Mouse (Mus musculus) cortical plate, adult 2 months (tissue): ENCODE results near the gene Nynrin. TPM values are rescaled to one million over a fixed set of nuclear protein-coding genes. Genes with fewer than 3 reads are reported as not detected.
A peak's percentile ranks its signal among the peaks of the same experiment; 100 is the strongest.

Experiments used
- H3K27ac ChIP-seq: fragments of 200-500 bp; 2 replicates; pipeline ENCODE4 v1.5.1; 2012; ENCODE audit warnings: low read length, control low read depth, inconsistent platforms; ENCODE audit not compliant: insufficient read depth
- H3K4me1 ChIP-seq: fragments of 200-500 bp; 2 replicates; pipeline ENCODE4 v1.6.1; 2011; ENCODE audit warnings: low read length; ENCODE audit not compliant: control insufficient read depth, insufficient read depth
- H3K4me3 ChIP-seq: fragments of 200-500 bp; 2 replicates; pipeline ENCODE4 v1.5.1; 2011; ENCODE audit warnings: mild to moderate bottlenecking, low read length, control low read depth; ENCODE audit not compliant: insufficient read depth
- CTCF ChIP-seq: fragments of 200-500 bp; IDR thresholded peaks from 2 replicates; pipeline ENCODE4 v1.5.1; 2011; ENCODE audit warnings: mild to moderate bottlenecking, control low read depth, low read length; ENCODE audit not compliant: insufficient read depth; ENCODE audit errors: extremely low read depth
- POLR2A ChIP-seq: fragments of 200-500 bp; IDR thresholded peaks from 2 replicates; pipeline ENCODE4 v1.6.1; 2011; ENCODE audit warnings: mild to moderate bottlenecking, low read length, control low read depth; ENCODE audit not compliant: insufficient read depth; ENCODE audit errors: extremely low read depth
- polyA plus RNA-seq: library from polyadenylated mRNA; depleted of rRNA; stranded (reverse); fragments of >200 nt; gene quantifications from 2 replicates; pipeline ENCODE4 v1.2.3, GENCODE M21; 2012; rRNA removed

The Nynrin gene
- polyA plus RNA-seq, 1 experiment, result 2.6 TPM

DNA sequence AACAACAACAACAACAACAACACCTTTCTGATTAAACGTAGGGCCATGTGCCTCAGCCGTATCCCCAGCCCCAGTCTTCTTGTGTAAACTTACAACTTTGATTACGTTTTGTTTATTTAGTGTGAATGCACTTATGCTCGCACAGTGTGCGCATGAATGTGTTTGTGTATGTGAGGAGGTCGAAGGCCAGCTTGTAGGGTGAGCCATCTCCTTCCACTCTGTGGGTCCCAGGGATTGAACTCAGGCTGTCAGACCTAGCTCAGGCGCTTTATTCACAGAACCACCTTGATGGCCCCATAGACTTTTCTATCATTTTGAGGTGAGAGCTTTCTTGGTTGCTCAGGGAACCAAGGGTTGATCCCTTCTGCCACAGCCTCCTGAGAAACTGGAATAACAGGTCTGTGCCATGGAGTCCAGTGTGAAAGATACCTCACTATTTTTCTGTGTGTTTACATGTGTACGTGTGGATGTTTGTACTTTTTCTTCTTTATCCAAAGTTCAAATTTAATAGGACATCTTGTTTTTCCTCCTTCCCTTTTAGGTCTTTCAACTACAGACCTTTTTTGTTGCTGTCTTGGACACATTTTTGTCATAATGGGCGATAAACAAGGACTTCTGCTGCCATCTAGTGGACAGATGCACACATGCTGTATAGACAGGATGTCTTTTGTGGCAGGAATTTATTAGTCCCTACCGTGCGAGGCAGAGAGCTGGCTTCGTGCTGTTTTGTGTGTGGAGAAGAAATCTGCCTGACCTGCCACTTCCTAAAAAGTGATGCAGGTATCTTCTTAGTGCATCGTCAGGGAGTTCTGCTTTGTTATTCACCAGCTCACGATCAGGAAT, 64.7 kb downstream of the Nynrin start:
- TF ChIP-seq CTCF, result peak; percentile 84
- TF ChIP-seq POLR2A, result no peak
- Histone ChIP-seq H3K4me1 (no peaks in the 10 kb centered on the region), H3K4me3 (no peak overlapping the region), H3K27ac (no peak overlapping the region)

- Histone ChIP-seq H3K4me1 (no peaks in the 10 kb centered on the region), H3K27ac (no peak overlapping the region), H3K4me3 (no peak overlapping the region)
- no peak for TF ChIP-seq POLR2A
- no peak for TF ChIP-seq CTCF
Measured at GRCm38 (mm10) chr14:55922475-55923232, 68.8 kb downstream of the Nynrin start.

Other genes starting within 250 kb of the Nynrin start
- 5.0 and 5.8 TPM in 2 replicates for gene Rec8, start 236.0 kb upstream of the Nynrin start, polyA plus RNA-seq
- gene Ipo4, start 218.1 kb upstream of the Nynrin start, polyA plus RNA-seq, result 152 and 165 TPM in 2 replicates
- 6.5 and 6.6 TPM in 2 replicates for gene Gm49378, start 216.1 kb upstream of the Nynrin start, polyA plus RNA-seq
- 30.8 and 33.7 TPM in 2 replicates for gene Tm9sf1, start 210.2 kb upstream of the Nynrin start, polyA plus RNA-seq
- 0.79 and 1.0 TPM in 2 replicates for gene Tssk4, start 203.8 kb upstream of the Nynrin start, polyA plus RNA-seq
- 46.8 and 47.9 TPM in 2 replicates for gene Mdp1, start 193.5 kb upstream of the Nynrin start, polyA plus RNA-seq
- 31.4 and 35.1 TPM in 2 replicates for gene Gmpr2, start 182.1 kb upstream of the Nynrin start, polyA plus RNA-seq
- 346 and 353 TPM in 2 replicates for gene Nedd8, start 181.9 kb upstream of the Nynrin start, polyA plus RNA-seq
- gene Tinf2, start 172.2 kb upstream of the Nynrin start, polyA plus RNA-seq, result 16.1 and 18.7 TPM in 2 replicates
- gene Tgm1, start 140.1 kb upstream of the Nynrin start, polyA plus RNA-seq, result 0.04 and 0.08 TPM in 2 replicates
- gene Rabggta, start 131.7 kb upstream of the Nynrin start, polyA plus RNA-seq, result 64.7 and 67.9 TPM in 2 replicates
- gene Dhrs1, start 108.3 kb upstream of the Nynrin start, polyA plus RNA-seq, result 117 TPM in 2 replicates
- 9.1 and 9.2 TPM in 2 replicates for gene Nop9, start 108.3 kb upstream of the Nynrin start, polyA plus RNA-seq
- gene Cideb, start 95.6 kb upstream of the Nynrin start, polyA plus RNA-seq, result 16.9 and 18.2 TPM in 2 replicates
- gene Ltb4r2, start 92.6 kb upstream of the Nynrin start, polyA plus RNA-seq, result 0.15 and 0.17 TPM in 2 replicates
- 0.25 and 0.45 TPM in 2 replicates for gene Ltb4r1, start 88.0 kb upstream of the Nynrin start, polyA plus RNA-seq
- gene Adcy4, start 69.9 kb upstream of the Nynrin start, polyA plus RNA-seq, result 3.4 and 4.4 TPM in 2 replicates
- gene Ripk3, start 65.1 kb upstream of the Nynrin start, polyA plus RNA-seq, result 0.66 and 1.0 TPM in 2 replicates
- gene Nfatc4, start 30.9 kb upstream of the Nynrin start, polyA plus RNA-seq, result 1.8 and 2.0 TPM in 2 replicates
- gene Cbln3, start 30.4 kb downstream of the Nynrin start, polyA plus RNA-seq, result 0.42 and 0.68 TPM in 2 replicates
- 11.4 TPM in 2 replicates for gene Khnyn, start 30.9 kb downstream of the Nynrin start, polyA plus RNA-seq
- 147 and 150 TPM in 2 replicates for gene Sdr39u1, start 46.3 kb downstream of the Nynrin start, polyA plus RNA-seq
- gene Cma1, start 90.7 kb downstream of the Nynrin start, polyA plus RNA-seq, result 0.13 and 0.25 TPM in 2 replicates
- not detected in 2 replicates for gene Cma2, start 97.0 kb downstream of the Nynrin start, polyA plus RNA-seq
- gene Mcpt1, start 164.0 kb downstream of the Nynrin start, polyA plus RNA-seq, result not detected in 2 replicates
- gene Mcpt9, start 176.5 kb downstream of the Nynrin start, polyA plus RNA-seq, result not detected in 2 replicates
- not detected in 2 replicates for gene Mcpt2, start 188.0 kb downstream of the Nynrin start, polyA plus RNA-seq
- 0.47 TPM in 1 of 2 replicates, not detected in the other for gene Mcpt4, start 208.3 kb downstream of the Nynrin start, polyA plus RNA-seq
- not detected in 2 replicates for gene Mcpt8, start 231.3 kb downstream of the Nynrin start, polyA plus RNA-seq
- gene Ctsg, start 248.6 kb downstream of the Nynrin start, polyA plus RNA-seq, result not detected in 2 replicates